Mouse (Mus musculus) right cerebral cortex, adult 18-20 months (tissue): ENCODE measurements around the gene Ferd3l.

ENCODE experiments used
- DNase-seq: peaks from one replicate; pipeline ENCODE4 v3.0.0; 2022; ENCODE audit warnings: mixed read lengths

Gene Ferd3l

GRCm38 (mm10) chr12:33928331-33929192 lies at the start of gene Ferd3l:
Gene Ferd3l (plus strand): TSS chr12:33928425.
- DNase-seq, result no peak

- DNase-seq, result no peak
Observed at GRCm38 (mm10) chr12:33893956-33894355, 34.3 kb upstream of the Ferd3l start.

GRCm38 (mm10) chr12:33894621-33895020 lies 33.6 kb upstream of the Ferd3l start:
- DNase-seq, result no peak

- DNase-seq, result no peak
Observed at GRCm38 (mm10) chr12:33926751-33927150, 1.5 kb upstream of the Ferd3l start.

GRCm38 (mm10) chr12:33927334-33928098 lies 709 bp upstream of the Ferd3l start:
- DNase-seq, result no peak

- DNase-seq, result no peak
Observed at GRCm38 (mm10) chr12:33952843-33953242, 24.6 kb downstream of the Ferd3l start.

GRCm38 (mm10) chr12:33954931-33955565 lies 26.8 kb downstream of the Ferd3l start:
- DNase-seq, result no peak

GRCm38 (mm10) chr12:33955606-33956295 lies 27.5 kb downstream of the Ferd3l start:
- no peak for DNase-seq

- no peak for DNase-seq
Observed at GRCm38 (mm10) chr12:33956576-33957399, 28.6 kb downstream of the Ferd3l start.

- DNase-seq, result no peak
Observed at GRCm38 (mm10) chr12:33957400-33958240, 29.4 kb downstream of the Ferd3l start, which contains the start of gene Twist1. Gene Twist1 (plus strand): TSS chr12:33957671.

GRCm38 (mm10) chr12:33958241-33959194 lies 30.3 kb downstream of the Ferd3l start:
- no peak for DNase-seq

GRCm38 (mm10) chr12:33959206-33959605 lies 31.0 kb downstream of the Ferd3l start:
- no peak for DNase-seq

GRCm38 (mm10) chr12:33959846-33960245 lies 31.6 kb downstream of the Ferd3l start:
- no peak for DNase-seq

GRCm38 (mm10) chr12:33961013-33961412 lies 32.8 kb downstream of the Ferd3l start:
- no peak for DNase-seq

GRCm38 (mm10) chr12:33962118-33962772 lies 34.0 kb downstream of the Ferd3l start:
- no peak for DNase-seq

- no peak for DNase-seq
Observed at GRCm38 (mm10) chr12:33962773-33963130, 34.5 kb downstream of the Ferd3l start.

- DNase-seq, result no peak
Observed at GRCm38 (mm10) chr12:33963671-33964369, 35.6 kb downstream of the Ferd3l start.

- no peak for DNase-seq
Observed at GRCm38 (mm10) chr12:33964427-33964826, 36.2 kb downstream of the Ferd3l start.
